Mouse (Mus musculus) embryonic facial prominence, embryonic 15.5 days (tissue): ENCODE data around the gene Mdk. TPM values are rescaled to one million over a fixed set of nuclear protein-coding genes. Genes with fewer than 3 reads are reported as not detected.
A peak's percentile ranks its signal among the peaks of the same experiment; 100 is the strongest.

Experiments
- ATAC-seq: fragments of 200-750 bp; cut with Nextera tagmentation; 2 replicates; pipeline ENCODE4 v1.8.0; 2017; ENCODE audit warnings: low read depth, moderate TSS enrichment; ENCODE audit not compliant: insufficient number of reproducible peaks, low FRiP score, low TSS enrichment
- H3K27ac ChIP-seq: fragments of 300-500 bp; sonication (generic); replicated peaks from 2 replicates; pipeline ENCODE4 v1.5.1; 2015; ENCODE audit warnings: mild to moderate bottlenecking, inconsistent platforms
- H3K27me3 ChIP-seq: fragments of 300-500 bp; sonication (generic); 2 replicates; pipeline ENCODE4 v1.6.1; 2015; ENCODE audit warnings: inconsistent platforms
- H3K36me3 ChIP-seq: fragments of 300-500 bp; sonication (generic); 2 replicates; pipeline ENCODE4 v1.6.1; 2015; ENCODE audit warnings: mild to moderate bottlenecking, inconsistent platforms
- H3K4me1 ChIP-seq: fragments of 300-500 bp; sonication (generic); 2 replicates; pipeline ENCODE4 v1.6.1; 2015; ENCODE audit warnings: inconsistent platforms
- H3K4me2 ChIP-seq: fragments of 300-500 bp; sonication (generic); replicated peaks from 2 replicates; pipeline ENCODE4 v1.6.1; 2015; ENCODE audit warnings: mild to moderate bottlenecking, inconsistent platforms
- H3K4me3 ChIP-seq: fragments of 300-500 bp; sonication (generic); replicated peaks from 2 replicates; pipeline ENCODE4 v1.5.1; 2015; ENCODE audit warnings: mild to moderate bottlenecking, inconsistent platforms
- H3K9ac ChIP-seq: fragments of 300-500 bp; sonication (generic); 2 replicates; pipeline ENCODE4 v1.6.1; 2015; ENCODE audit warnings: inconsistent platforms
- H3K9me3 ChIP-seq: fragments of 300-500 bp; sonication (generic); replicated peaks from 2 replicates; pipeline ENCODE4 v1.6.1; 2016; ENCODE audit warnings: inconsistent platforms
- WGBS: fragments of 180-500 bp; shearing (Covaris S2); methylation state at CpG from one replicate; pipeline ENCODE4 v1.1.7; 2015; 5-methylcytosine and 5-hydroxymethylcytosine counted together
- polyA plus RNA-seq: library from polyadenylated mRNA; unstranded; fragments of >200 nt; fragmentation: Nextera tagmentation; extraction: Ambion mirVana; gene quantifications from 2 replicates; pipeline ENCODE4 v1.2.1, GENCODE M21; 2015

Gene Mdk
- polyA plus RNA-seq, 1 experiment from 2014 or later, result 898 TPM

GRCm38 (mm10) chr2:91930761-91931291 lies 1.3 kb downstream of the Mdk start:
- H3K4me3 ChIP-seq, result peak overlapping the region; percentile 70
- WGBS, result 2% methylated on average over 23 of the region's 23 CpGs
- no peak for ATAC-seq

GRCm38 (mm10) chr2:91929936-91930335 lies 2.2 kb downstream of the Mdk start:
- peak overlapping the region; percentile 70 for H3K4me3 ChIP-seq
- peaks cover 43% of the 10 kb centered on the region for H3K4me1 ChIP-seq
- H3K36me3 ChIP-seq, result peaks cover 9% of the 10 kb centered on the region
- peak overlapping the region; percentile 78 for H3K4me2 ChIP-seq
- peaks cover 5% of the 10 kb centered on the region; the same call in 1 of the 2 replicates for H3K27me3 ChIP-seq
- ATAC-seq, result no peak
- H3K27ac ChIP-seq, result no peak overlapping the region
- no peaks in the 10 kb centered on the region for H3K9me3 ChIP-seq
- whole genome bisulfite sequencing, result 12% methylated on average over 12 of the region's 12 CpGs
- no peak overlapping the region for H3K9ac ChIP-seq

More at GRCm38 (mm10) chr2:91930761-91931291, 1.3 kb downstream of the Mdk start:
- Histone ChIP-seq H3K4me1 (peaks cover 43% of the 10 kb centered on the region), H3K27ac (peak overlapping the region; percentile 92), H3K9me3 (no peaks in the 10 kb centered on the region), H3K36me3 (peaks cover 18% of the 10 kb centered on the region), H3K9ac (peak overlapping the region; percentile 77), H3K4me2 (peak overlapping the region; percentile 78), H3K27me3 (no peaks in the 10 kb centered on the region)

GRCm38 (mm10) chr2:91929455-91929854 lies 2.6 kb downstream of the Mdk start:
- Histone ChIP-seq H3K9ac (no peak overlapping the region), H3K4me3 (no peak overlapping the region)

GRCm38 (mm10) chr2:91928534-91929350 lies 3.4 kb downstream of the Mdk start:
- H3K27me3 ChIP-seq, result peaks cover 11% of the 10 kb centered on the region
- no peak overlapping the region for H3K9ac ChIP-seq
- 74% methylated on average over 23 of the region's 23 CpGs for WGBS
- no peak overlapping the region for H3K4me3 ChIP-seq
- H3K27ac ChIP-seq, result no peak overlapping the region
- no peaks in the 10 kb centered on the region for H3K9me3 ChIP-seq
- no peak for ATAC-seq
- no peak overlapping the region for H3K4me2 ChIP-seq
- peaks cover 45% of the 10 kb centered on the region for H3K4me1 ChIP-seq
- no peaks in the 10 kb centered on the region for H3K36me3 ChIP-seq

More at GRCm38 (mm10) chr2:91929455-91929854, 2.6 kb downstream of the Mdk start:
- peaks cover 5% of the 10 kb centered on the region for H3K36me3 ChIP-seq
- H3K9me3 ChIP-seq, result no peaks in the 10 kb centered on the region
- peak overlapping the region; percentile 78; the same call in 1 of the 2 replicates for H3K4me2 ChIP-seq
- H3K27ac ChIP-seq, result no peak overlapping the region
- H3K27me3 ChIP-seq, result peaks cover 8% of the 10 kb centered on the region; the same call in 1 of the 2 replicates
- peaks cover 43% of the 10 kb centered on the region for H3K4me1 ChIP-seq
- WGBS, result 63% methylated on average over 3 of the region's 3 CpGs
- ATAC-seq, result no peak

- Histone ChIP-seq H3K4me2 (peak overlapping the region; percentile 32), H3K27ac (no peak overlapping the region)
- WGBS, result 47% methylated on average over 34 of the region's 34 CpGs
Measured at GRCm38 (mm10) chr2:91927826-91928533, 4.1 kb downstream of the Mdk start.

GRCm38 (mm10) chr2:91926949-91927348 lies 5.1 kb downstream of the Mdk start, which contains the start of gene Chrm4:
Gene Chrm4, plus strand, starts transcription at chr2:91927249.
- Histone ChIP-seq H3K27me3 (peaks cover 29% of the 10 kb centered on the region), H3K9me3 (no peaks in the 10 kb centered on the region), H3K9ac (no peak within 1 kb of the TSS), H3K36me3 (no peaks in the 10 kb centered on the region), H3K27ac (no peak within 1 kb of the TSS), H3K4me3 (no peak within 1 kb of the TSS), H3K4me1 (peaks cover 44% of the 10 kb centered on the region), H3K4me2 (peak within 1 kb of the TSS; percentile 32)
- ATAC-seq, result no peak
- 74% methylated on average over 3 of the region's 3 CpGs for WGBS

More at GRCm38 (mm10) chr2:91927826-91928533, 4.1 kb downstream of the Mdk start:
- Histone ChIP-seq H3K4me1 (peaks cover 45% of the 10 kb centered on the region), H3K4me3 (no peak overlapping the region), H3K9ac (no peak overlapping the region), H3K27me3 (peaks cover 19% of the 10 kb centered on the region), H3K36me3 (no peaks in the 10 kb centered on the region), H3K9me3 (no peaks in the 10 kb centered on the region)
- no peak for ATAC-seq

GRCm38 (mm10) chr2:91925442-91925841 lies 6.7 kb downstream of the Mdk start:
- Histone ChIP-seq H3K9ac (no peak overlapping the region), H3K4me3 (no peak overlapping the region), H3K4me1 (peaks cover 45% of the 10 kb centered on the region), H3K27ac (no peak overlapping the region), H3K4me2 (no peak overlapping the region), H3K27me3 (peaks cover 44% of the 10 kb centered on the region), H3K9me3 (no peaks in the 10 kb centered on the region), H3K36me3 (no peaks in the 10 kb centered on the region)
- WGBS, result 75% methylated on average over 15 of the region's 15 CpGs
- no peak for ATAC-seq

- no peaks in the 10 kb centered on the region for H3K36me3 ChIP-seq
- no peak overlapping the region for H3K4me3 ChIP-seq
- no peaks in the 10 kb centered on the region for H3K9me3 ChIP-seq
- H3K27me3 ChIP-seq, result peaks cover 48% of the 10 kb centered on the region
- no peak overlapping the region for H3K9ac ChIP-seq
- WGBS, result 59% methylated on average over 1 of the region's 1 CpGs
- no peak for ATAC-seq
- peaks cover 38% of the 10 kb centered on the region for H3K4me1 ChIP-seq
- H3K4me2 ChIP-seq, result no peak overlapping the region
- no peak overlapping the region for H3K27ac ChIP-seq
Measured at GRCm38 (mm10) chr2:91924726-91925125, 7.4 kb downstream of the Mdk start.

GRCm38 (mm10) chr2:91923415-91924337 lies 8.4 kb downstream of the Mdk start:
- Histone ChIP-seq H3K27ac (no peak overlapping the region), H3K4me2 (peak overlapping the region; percentile 88), H3K9ac (no peak overlapping the region), H3K36me3 (peaks cover 1% of the 10 kb centered on the region; the same call in 1 of the 2 replicates), H3K27me3 (peaks cover 48% of the 10 kb centered on the region), H3K9me3 (no peaks in the 10 kb centered on the region), H3K4me3 (peak overlapping the region; percentile 62), H3K4me1 (peaks cover 37% of the 10 kb centered on the region)
- 5% methylated on average over 54 of the region's 54 CpGs for WGBS
- ATAC-seq, result peak; percentile 25; the same call in 1 of the 2 replicates

- Histone ChIP-seq H3K27ac (no peak overlapping the region), H3K9me3 (no peaks in the 10 kb centered on the region), H3K4me1 (peaks cover 31% of the 10 kb centered on the region), H3K4me3 (peak overlapping the region; percentile 62), H3K9ac (no peak overlapping the region), H3K36me3 (peaks cover 10% of the 10 kb centered on the region), H3K4me2 (peak overlapping the region; percentile 88), H3K27me3 (peaks cover 48% of the 10 kb centered on the region)
- no peak for ATAC-seq
- 2% methylated on average over 37 of the region's 37 CpGs for WGBS
Measured at GRCm38 (mm10) chr2:91922586-91923414, 9.3 kb downstream of the Mdk start.
